Mouse (Mus musculus) heart, embryonic 16.5 days (tissue): ENCODE measurements around the gene Gm5127. TPM values are rescaled to one million over a fixed set of nuclear protein-coding genes. Genes with fewer than 3 reads are reported as not detected.

Experiments
- ATAC-seq: fragments of 200-750 bp; cut with Nextera tagmentation; replicated peaks from 2 replicates; pipeline ENCODE4 v1.8.0; 2017; ENCODE audit warnings: moderate number of reproducible peaks; ENCODE audit not compliant: insufficient read depth, low FRiP score; ENCODE audit errors: extremely low read depth
- H3K27ac ChIP-seq: fragments of 300-500 bp; sonication (generic); 2 replicates; pipeline ENCODE4 v1.5.1; 2014; ENCODE audit warnings: mild to moderate bottlenecking, low read length, control low read depth, moderate library complexity
- H3K27me3 ChIP-seq: fragments of 300-500 bp; sonication (generic); 2 replicates; pipeline ENCODE4 v1.6.1; 2014; ENCODE audit warnings: low read length, mixed read lengths; ENCODE audit not compliant: control insufficient read depth, insufficient read depth
- H3K36me3 ChIP-seq: fragments of 300-500 bp; sonication (generic); 2 replicates; pipeline ENCODE4 v1.6.1; 2014; ENCODE audit not compliant: control insufficient read depth, insufficient read depth
- H3K4me1 ChIP-seq: fragments of 300-500 bp; sonication (generic); 2 replicates; pipeline ENCODE4 v1.6.1; 2014; ENCODE audit warnings: low read length, mixed read lengths; ENCODE audit not compliant: control insufficient read depth, insufficient read depth
- H3K4me2 ChIP-seq: fragments of 300-500 bp; sonication (generic); 2 replicates; pipeline ENCODE4 v1.6.1; 2014; ENCODE audit warnings: low read depth, mild to moderate bottlenecking, control low read depth, low read length
- H3K4me3 ChIP-seq: fragments of 300-500 bp; sonication (generic); 2 replicates; pipeline ENCODE4 v1.5.1; 2014; ENCODE audit warnings: mild to moderate bottlenecking, control low read depth, low read length
- H3K9ac ChIP-seq: fragments of 300-500 bp; sonication (generic); 2 replicates; pipeline ENCODE4 v1.6.1; 2014; ENCODE audit warnings: low read length, control low read depth
- H3K9me3 ChIP-seq: fragments of 300-500 bp; sonication (generic); replicated peaks from 2 replicates; pipeline ENCODE4 v1.6.1; 2016; ENCODE audit warnings: low read length; ENCODE audit not compliant: control insufficient read depth
- WGBS: fragments of 180-500 bp; shearing (Covaris S2); extraction: QIAGEN DNeasy Blood & Tissue Kit; methylation state at CpG from one replicate; pipeline ENCODE4 v1.1.7; 2014; 5-methylcytosine and 5-hydroxymethylcytosine counted together
- microRNA-seq: library from miRNA; unstranded; fragments of <30 nt; microRNA quantifications from one replicate; pipeline ENCODE4, GENCODE M21; 2017
- polyA plus RNA-seq: library from polyadenylated mRNA; unstranded; fragments of >200 nt; fragmentation: Nextera tagmentation; extraction: Ambion mirVana; gene quantifications from 2 replicates; pipeline ENCODE4 v1.2.1, GENCODE M21; 2015

Gm5127 gene
- polyA plus RNA-seq, 1 experiment from 2014 or later: not detected

- H3K9me3 ChIP-seq: no peaks in the 10 kb centered on the region
These were observed 159.3 kb downstream of the Gm5127 start for GRCm38 (mm10) chrX:106742241-106742640.

GRCm38 (mm10) chrX:106755272-106755671, 172.3 kb downstream of the Gm5127 start:
- ATAC-seq: no peak
- Histone ChIP-seq H3K9me3 (no peaks in the 10 kb centered on the region), H3K9ac (no peak overlapping the region), H3K27me3 (no peaks in the 10 kb centered on the region), H3K27ac (no peak overlapping the region), H3K4me2 (no peak overlapping the region), H3K36me3 (no peaks in the 10 kb centered on the region), H3K4me3 (no peak overlapping the region), H3K4me1 (no peaks in the 10 kb centered on the region)
- WGBS: 40% methylated on average over 1 of the region's 1 CpGs

More at GRCm38 (mm10) chrX:106742241-106742640, 159.3 kb downstream of the Gm5127 start:
- Histone ChIP-seq H3K36me3 (no peaks in the 10 kb centered on the region), H3K9ac (no peak overlapping the region), H3K4me1 (no peaks in the 10 kb centered on the region), H3K27ac (no peak overlapping the region), H3K4me3 (no peak overlapping the region), H3K4me2 (no peak overlapping the region), H3K27me3 (no peaks in the 10 kb centered on the region)
- no peak; the same call in 1 of the 2 replicates for ATAC-seq

Small RNA genes within 50 kb of the gene (microRNA-seq; reads per million reads assigned to microRNA genes)
- gene Gm22102: not detected

Other genes with a start within 250 kb of the Gm5127 start
- gene Fndc3c1, start 97.8 kb upstream of the Gm5127 start, polyA plus RNA-seq: 0.66 and 1.2 TPM in 2 replicates
- gene Cysltr1, start 20.5 kb downstream of the Gm5127 start, polyA plus RNA-seq: 2.7 and 2.8 TPM in 2 replicates